20 mouse cellular contexts compared by ENCODE assay signal in genomic region chr12:69676157-69676556, GRCm38 (mm10). TPM values are rescaled to one million over a fixed set of nuclear protein-coding genes. Genes with fewer than 3 reads are reported as not detected.
A peak's percentile ranks its signal among the peaks of the same experiment; 100 is the strongest.
DNase-seq lines count a peak whose midpoint lies in the region; ATAC-seq and TF ChIP-seq lines count a peak whose summit lies in the region.
"Had no signal": no experiment of that assay in that cellular context is flagged by ENCODE, and none has a peak within 500 bp of the region (broad histone marks: within the 10 kb centered on the region; RNA-seq: fewer than 3 reads in every experiment).

No protein-coding gene starts in this region.

- TF ChIP-seq POLR2A in cerebellum, adult 2 months (IDR thresholded peaks at IDR 0.05; ENCODE audit: borderline replicate concordance, insufficient read depth, low read length): no peak

- H3K27me3 ChIP-seq in cerebellum, adult 2 months (ENCODE audit: control insufficient read depth, insufficient read depth, low read length): no peaks in the 10 kb centered on the region
- no peaks in the 10 kb centered on the region for H3K27me3 ChIP-seq in hindbrain, embryonic 12.5 days
- no peaks in the 10 kb centered on the region for H3K27me3 ChIP-seq in forebrain, embryonic 12.5 days
- H3K27me3 ChIP-seq: embryonic facial prominence, embryonic 13.5 days; forebrain, embryonic 13.5 days; heart, embryonic 13.5 days had no signal

- 20% methylated on average over 4 of the region's 4 CpGs for WGBS in cerebellum, adult 2 months
- WGBS in hindbrain, embryonic 12.5 days: 90% methylated on average over 4 of the region's 4 CpGs
- WGBS in forebrain, embryonic 12.5 days: 95% methylated on average over 4 of the region's 4 CpGs

- H3K36me3 ChIP-seq in hindbrain, embryonic 12.5 days: no peaks in the 10 kb centered on the region
- no peaks in the 10 kb centered on the region for H3K36me3 ChIP-seq in forebrain, embryonic 12.5 days (replicated peaks)
- H3K36me3 ChIP-seq: embryonic facial prominence, embryonic 13.5 days; heart, embryonic 13.5 days had no signal

- H3K4me1 ChIP-seq in cerebellum, adult 2 months (ENCODE audit: control insufficient read depth, insufficient read depth, low read length): peaks cover 12% of the 10 kb centered on the region; the same call in 1 of the 2 replicates
- peaks cover 12% of the 10 kb centered on the region for H3K4me1 ChIP-seq in hindbrain, embryonic 12.5 days
- peaks cover 21% of the 10 kb centered on the region for H3K4me1 ChIP-seq in forebrain, embryonic 12.5 days

- TF ChIP-seq CTCF in cerebellum, adult 2 months (IDR thresholded peaks at IDR 0.05; ENCODE audit: borderline replicate concordance, insufficient read depth, low read depth, low read length): no peak

- H3K4me3 ChIP-seq in cerebellum, adult 2 months (replicated peaks; ENCODE audit: insufficient read depth, low read depth, low read length): no peak overlapping the region
- no peak overlapping the region for H3K4me3 ChIP-seq in hindbrain, embryonic 12.5 days
- no peak overlapping the region for H3K4me3 ChIP-seq in forebrain, embryonic 12.5 days (replicated peaks)
- H3K4me3 ChIP-seq: embryonic facial prominence, embryonic 13.5 days; forebrain, embryonic 13.5 days; heart, embryonic 13.5 days had no signal

- no peak overlapping the region for H3K27ac ChIP-seq in cerebellum, adult 2 months (ENCODE audit: insufficient read depth, low read length)
- H3K27ac ChIP-seq in hindbrain, embryonic 12.5 days: no peak overlapping the region
- H3K27ac ChIP-seq in forebrain, embryonic 12.5 days: no peak overlapping the region
- H3K27ac ChIP-seq: embryonic facial prominence, embryonic 13.5 days; forebrain, embryonic 13.5 days; heart, embryonic 13.5 days; hindbrain, postnatal 0 days; kidney, postnatal 0 days had no signal

- DNase-seq in cerebellum, adult 18-20 months: peak; percentile 41 to 63
- DNase-seq in cerebellum, adult 11 months: no peak
- DNase-seq in brain, adult 2 months (ENCODE audit: low read depth, low spot score): peak; percentile 44
- DNase-seq in cerebellum, adult 2 months: peak; percentile 41 to 62
- peak; percentile 48 to 50 for DNase-seq in cerebellum, postnatal 14 days
- DNase-seq: adrenal gland, adult 2 months; adrenal gland, postnatal 25 days; forebrain, postnatal 0 days; gastrocnemius, postnatal 36 days; heart, adult 18-20 months; heart, postnatal 36 days; kidney, adult 11 months; kidney, adult 9 months had no signal

- ATAC-seq in hindbrain, embryonic 12.5 days (ENCODE audit: low FRiP score): no peak
- ATAC-seq in forebrain, embryonic 12.5 days (ENCODE audit: low FRiP score): no peak
- ATAC-seq: forebrain, embryonic 13.5 days; forebrain, postnatal 0 days; hindbrain, postnatal 0 days had no signal

- H3K9ac ChIP-seq in hindbrain, embryonic 12.5 days: no peak overlapping the region
- no peak overlapping the region for H3K9ac ChIP-seq in forebrain, embryonic 12.5 days
- H3K9ac ChIP-seq: embryonic facial prominence, embryonic 13.5 days; forebrain, embryonic 13.5 days; forebrain, postnatal 0 days; heart, embryonic 13.5 days had no signal

- H3K9me3 ChIP-seq in hindbrain, embryonic 12.5 days (replicated peaks): no peaks in the 10 kb centered on the region
- H3K9me3 ChIP-seq in forebrain, embryonic 12.5 days: no peaks in the 10 kb centered on the region
- H3K9me3 ChIP-seq: embryonic facial prominence, embryonic 13.5 days; forebrain, embryonic 13.5 days; heart, embryonic 13.5 days had no signal

- no peak overlapping the region for H3K4me2 ChIP-seq in hindbrain, embryonic 12.5 days (replicated peaks)
- no peak overlapping the region for H3K4me2 ChIP-seq in forebrain, embryonic 12.5 days
- H3K4me2 ChIP-seq: embryonic facial prominence, embryonic 13.5 days; forebrain, embryonic 13.5 days; heart, embryonic 13.5 days had no signal

RNA-seq across cellular contexts. Expression of gene Sos2, which starts 5.5 kb away (rescaled TPM):
- polyA plus RNA-seq in cerebellum, adult 2 months (2012; rRNA removed): 50.3 and 56.4 TPM in 2 replicates
- polyA plus RNA-seq in hindbrain, embryonic 12.5 days (2016; fragmentation: Nextera tagmentation; extraction: Ambion mirVana): 10.4 and 12.1 TPM in 2 replicates
- 8.9 and 11.0 TPM in 2 replicates for polyA plus RNA-seq in forebrain, embryonic 12.5 days (2016; fragmentation: Nextera tagmentation; extraction: Ambion mirVana)

RNA-seq across cellular contexts. Expression of gene L2hgdh, which starts 48.5 kb away (rescaled TPM):
- polyA plus RNA-seq in cerebellum, adult 2 months (2012; rRNA removed): 11.9 and 12.9 TPM in 2 replicates
- polyA plus RNA-seq in hindbrain, embryonic 12.5 days (2016; fragmentation: Nextera tagmentation; extraction: Ambion mirVana): 14.6 and 15.3 TPM in 2 replicates
- 15.7 and 16.2 TPM in 2 replicates for polyA plus RNA-seq in forebrain, embryonic 12.5 days (2016; fragmentation: Nextera tagmentation; extraction: Ambion mirVana)

RNA-seq across cellular contexts. Expression of gene Atp5s, which starts 48.6 kb away (rescaled TPM):
- polyA plus RNA-seq in cerebellum, adult 2 months (2012; rRNA removed): 33.3 and 33.8 TPM in 2 replicates
- 26.1 and 28.5 TPM in 2 replicates for polyA plus RNA-seq in hindbrain, embryonic 12.5 days (2016; fragmentation: Nextera tagmentation; extraction: Ambion mirVana)
- polyA plus RNA-seq in forebrain, embryonic 12.5 days (2016; fragmentation: Nextera tagmentation; extraction: Ambion mirVana): 22.7 and 24.1 TPM in 2 replicates
